Mouse (Mus musculus): ENCODE results near the gene Plscr1. TPM values are rescaled to one million over a fixed set of nuclear protein-coding genes. Genes with fewer than 3 reads are reported as not detected.
A peak's percentile ranks its signal among the peaks of the same experiment; 100 is the strongest.

Gene Plscr1
- polyA plus RNA-seq, 1 experiment from 2014 or later, result 35.4 TPM

GRCm38 (mm10) chr9:92282563-92283171, 33.1 kb downstream of the Plscr1 start:
- Histone ChIP-seq H3K27me3 (replicated peaks; ENCODE audit: control insufficient read depth, insufficient read depth, low read length) (no peaks in the 10 kb centered on the region), H3K27ac (ENCODE audit: low read depth, low read length) (no peak overlapping the region), H3K9ac (ENCODE audit: low read depth, low read length) (no peak overlapping the region), H3K9me3 (ENCODE audit: control insufficient read depth, low read length) (no peaks in the 10 kb centered on the region), H3K36me3 (ENCODE audit: control insufficient read depth, insufficient read depth, low read length) (no peaks in the 10 kb centered on the region), H3K4me1 (replicated peaks; ENCODE audit: control insufficient read depth, insufficient read depth, low read length) (no peaks in the 10 kb centered on the region), H3K4me2 (no peak overlapping the region), H3K4me3 (ENCODE audit: low read depth, low read length) (no peak overlapping the region)
- WGBS, result 59% methylated on average over 7 of the region's 7 CpGs
- DNase-seq (ENCODE audit: low spot score) (no peak), ATAC-seq (replicated peaks; ENCODE audit: low FRiP score) (no peak)

GRCm38 (mm10) chr9:92289675-92290074, 40.1 kb downstream of the Plscr1 start:
- H3K36me3 ChIP-seq (ENCODE audit: control insufficient read depth, insufficient read depth, low read length), result no peaks in the 10 kb centered on the region
- H3K4me1 ChIP-seq (replicated peaks; ENCODE audit: control insufficient read depth, insufficient read depth, low read length), result 0 out of 2 replicates have a peak, but pooled peaks cover 2% of the 10 kb centered on the region
- H3K27ac ChIP-seq (ENCODE audit: low read depth, low read length), result no peak overlapping the region
- peak; percentile 83 for ATAC-seq (replicated peaks; ENCODE audit: low FRiP score)
- H3K9me3 ChIP-seq (ENCODE audit: control insufficient read depth, low read length), result no peaks in the 10 kb centered on the region
- H3K4me2 ChIP-seq, result no peak overlapping the region
- no peak for DNase-seq (ENCODE audit: low spot score)
- no peak overlapping the region for H3K4me3 ChIP-seq (ENCODE audit: low read depth, low read length)
- no peaks in the 10 kb centered on the region for H3K27me3 ChIP-seq (replicated peaks; ENCODE audit: control insufficient read depth, insufficient read depth, low read length)
- H3K9ac ChIP-seq (ENCODE audit: low read depth, low read length), result no peak overlapping the region
- 39% methylated on average over 3 of the region's 3 CpGs for WGBS

- Histone ChIP-seq H3K4me1 (replicated peaks; ENCODE audit: control insufficient read depth, insufficient read depth, low read length) (0 out of 2 replicates have a peak, but pooled peaks cover 2% of the 10 kb centered on the region), H3K9me3 (ENCODE audit: control insufficient read depth, low read length) (no peaks in the 10 kb centered on the region), H3K27ac (ENCODE audit: low read depth, low read length) (no peak overlapping the region), H3K36me3 (ENCODE audit: control insufficient read depth, insufficient read depth, low read length) (no peaks in the 10 kb centered on the region), H3K4me3 (ENCODE audit: low read depth, low read length) (no peak overlapping the region), H3K9ac (ENCODE audit: low read depth, low read length) (no peak overlapping the region), H3K27me3 (replicated peaks; ENCODE audit: control insufficient read depth, insufficient read depth, low read length) (no peaks in the 10 kb centered on the region), H3K4me2 (no peak overlapping the region)
- WGBS, result 75% methylated on average over 2 of the region's 2 CpGs
- no peak for DNase-seq (ENCODE audit: low spot score)
- no peak for ATAC-seq (replicated peaks; ENCODE audit: low FRiP score)
These were observed 42.6 kb downstream of the Plscr1 start for GRCm38 (mm10) chr9:92292169-92292568.

GRCm38 (mm10) chr9:92292922-92293321, 43.4 kb downstream of the Plscr1 start:
- Histone ChIP-seq H3K4me3 (ENCODE audit: low read depth, low read length) (no peak overlapping the region), H3K36me3 (ENCODE audit: control insufficient read depth, insufficient read depth, low read length) (no peaks in the 10 kb centered on the region), H3K4me2 (no peak overlapping the region), H3K9ac (ENCODE audit: low read depth, low read length) (no peak overlapping the region), H3K27ac (ENCODE audit: low read depth, low read length) (no peak overlapping the region), H3K9me3 (ENCODE audit: control insufficient read depth, low read length) (no peaks in the 10 kb centered on the region), H3K27me3 (replicated peaks; ENCODE audit: control insufficient read depth, insufficient read depth, low read length) (no peaks in the 10 kb centered on the region), H3K4me1 (replicated peaks; ENCODE audit: control insufficient read depth, insufficient read depth, low read length) (0 out of 2 replicates have a peak, but pooled peaks cover 2% of the 10 kb centered on the region)
- ATAC-seq (replicated peaks; ENCODE audit: low FRiP score) (no peak), DNase-seq (ENCODE audit: low spot score) (no peak)
- 67% methylated on average over 3 of the region's 3 CpGs for WGBS

- ATAC-seq (replicated peaks; ENCODE audit: low FRiP score), result no peak
- H3K4me2 ChIP-seq, result no peak overlapping the region
- no peaks in the 10 kb centered on the region for H3K27me3 ChIP-seq (replicated peaks; ENCODE audit: control insufficient read depth, insufficient read depth, low read length)
- no peak overlapping the region for H3K9ac ChIP-seq (ENCODE audit: low read depth, low read length)
- WGBS, result 88% methylated on average over 2 of the region's 2 CpGs
- H3K9me3 ChIP-seq (ENCODE audit: control insufficient read depth, low read length), result no peaks in the 10 kb centered on the region
- H3K36me3 ChIP-seq (ENCODE audit: control insufficient read depth, insufficient read depth, low read length), result no peaks in the 10 kb centered on the region
- no peak for DNase-seq (ENCODE audit: low spot score)
- H3K27ac ChIP-seq (ENCODE audit: low read depth, low read length), result no peak overlapping the region
- H3K4me3 ChIP-seq (ENCODE audit: low read depth, low read length), result no peak overlapping the region
- H3K4me1 ChIP-seq (replicated peaks; ENCODE audit: control insufficient read depth, insufficient read depth, low read length), result 0 out of 2 replicates have a peak, but pooled peaks cover 2% of the 10 kb centered on the region
These were observed 44.3 kb downstream of the Plscr1 start for GRCm38 (mm10) chr9:92293560-92294548.

GRCm38 (mm10) chr9:92298288-92298687, 48.7 kb downstream of the Plscr1 start:
- H3K27me3 ChIP-seq (replicated peaks; ENCODE audit: control insufficient read depth, insufficient read depth, low read length), result no peaks in the 10 kb centered on the region
- H3K4me3 ChIP-seq (ENCODE audit: low read depth, low read length), result no peak overlapping the region
- 64% methylated on average over 1 of the region's 1 CpGs for WGBS
- no peaks in the 10 kb centered on the region for H3K4me1 ChIP-seq (replicated peaks; ENCODE audit: control insufficient read depth, insufficient read depth, low read length)
- H3K9ac ChIP-seq (ENCODE audit: low read depth, low read length), result no peak overlapping the region
- no peak overlapping the region for H3K27ac ChIP-seq (ENCODE audit: low read depth, low read length)
- H3K36me3 ChIP-seq (ENCODE audit: control insufficient read depth, insufficient read depth, low read length), result no peaks in the 10 kb centered on the region
- DNase-seq (ENCODE audit: low spot score), result no peak
- ATAC-seq (replicated peaks; ENCODE audit: low FRiP score), result no peak
- H3K9me3 ChIP-seq (ENCODE audit: control insufficient read depth, low read length), result no peaks in the 10 kb centered on the region
- H3K4me2 ChIP-seq, result no peak overlapping the region

- H3K27ac ChIP-seq (ENCODE audit: low read depth, low read length), result no peak overlapping the region
- ATAC-seq (replicated peaks; ENCODE audit: low FRiP score), result no peak
- H3K36me3 ChIP-seq (ENCODE audit: control insufficient read depth, insufficient read depth, low read length), result no peaks in the 10 kb centered on the region
- no peak overlapping the region for H3K4me3 ChIP-seq (ENCODE audit: low read depth, low read length)
- H3K4me2 ChIP-seq, result no peak overlapping the region
- 43% methylated on average over 3 of the region's 3 CpGs for WGBS
- H3K27me3 ChIP-seq (replicated peaks; ENCODE audit: control insufficient read depth, insufficient read depth, low read length), result no peaks in the 10 kb centered on the region
- H3K4me1 ChIP-seq (replicated peaks; ENCODE audit: control insufficient read depth, insufficient read depth, low read length), result no peaks in the 10 kb centered on the region
- DNase-seq (ENCODE audit: low spot score), result no peak
- no peaks in the 10 kb centered on the region for H3K9me3 ChIP-seq (ENCODE audit: control insufficient read depth, low read length)
- H3K9ac ChIP-seq (ENCODE audit: low read depth, low read length), result no peak overlapping the region
These were observed 51.7 kb downstream of the Plscr1 start for GRCm38 (mm10) chr9:92301213-92301612.

GRCm38 (mm10) chr9:92305075-92305474, 55.5 kb downstream of the Plscr1 start:
- 80% methylated on average over 8 of the region's 8 CpGs for WGBS
- Histone ChIP-seq H3K36me3 (ENCODE audit: control insufficient read depth, insufficient read depth, low read length) (no peaks in the 10 kb centered on the region), H3K4me1 (replicated peaks; ENCODE audit: control insufficient read depth, insufficient read depth, low read length) (no peaks in the 10 kb centered on the region), H3K9ac (ENCODE audit: low read depth, low read length) (no peak overlapping the region), H3K9me3 (ENCODE audit: control insufficient read depth, low read length) (no peaks in the 10 kb centered on the region), H3K27me3 (replicated peaks; ENCODE audit: control insufficient read depth, insufficient read depth, low read length) (no peaks in the 10 kb centered on the region), H3K4me2 (no peak overlapping the region), H3K27ac (ENCODE audit: low read depth, low read length) (no peak overlapping the region), H3K4me3 (ENCODE audit: low read depth, low read length) (no peak overlapping the region)
- DNase-seq (ENCODE audit: low spot score) (no peak), ATAC-seq (replicated peaks; ENCODE audit: low FRiP score) (no peak)
